Mouse (Mus musculus): Measurements from ENCODE around the gene Hnrnpa2b1.
A peak's percentile ranks its signal among the peaks of the same experiment; 100 is the strongest.
"Not testable (repeated sequence)": the region's sequence is repeated elsewhere in the genome, so short reads cannot be mapped to it uniquely, and the experiment has no call there.

The Hnrnpa2b1 gene

GRCm38 (mm10) chr6:51469715-51470310 lies at the start of gene Hnrnpa2b1:
Gene Hnrnpa2b1, minus strand, starts transcription at chr6:51469894.
- DNase-seq (ENCODE audit: low spot score in 2 of 2): peak; percentile 99

- DNase-seq (ENCODE audit: low spot score in 2 of 2): no peak
These were observed 45.2 kb upstream of the Hnrnpa2b1 start for GRCm38 (mm10) chr6:51514860-51515259.

GRCm38 (mm10) chr6:51513745-51514144 lies 44.1 kb upstream of the Hnrnpa2b1 start:
- DNase-seq (ENCODE audit: low spot score in 2 of 2): no peak

GRCm38 (mm10) chr6:51510946-51511345 lies 41.3 kb upstream of the Hnrnpa2b1 start:
- no peak for DNase-seq (ENCODE audit: low spot score in 2 of 2)

GRCm38 (mm10) chr6:51510094-51510493 lies 40.4 kb upstream of the Hnrnpa2b1 start:
- peak in 1 of 2 experiments; percentile 36 for DNase-seq (ENCODE audit: low spot score in 2 of 2)

- peak; percentile 46 to 66 for DNase-seq (ENCODE audit: low spot score in 2 of 2)
These were observed 39.3 kb upstream of the Hnrnpa2b1 start for GRCm38 (mm10) chr6:51508750-51509648.

- no peak for DNase-seq (ENCODE audit: low spot score in 2 of 2)
These were observed 37.9 kb upstream of the Hnrnpa2b1 start for GRCm38 (mm10) chr6:51507556-51507955.

- no peak for DNase-seq (ENCODE audit: low spot score in 2 of 2)
These were observed 36.0 kb upstream of the Hnrnpa2b1 start for GRCm38 (mm10) chr6:51505671-51506070.

GRCm38 (mm10) chr6:51497321-51498111 lies 27.8 kb upstream of the Hnrnpa2b1 start:
- no peak for DNase-seq (ENCODE audit: low spot score in 2 of 2)

GRCm38 (mm10) chr6:51489787-51490186 lies 20.1 kb upstream of the Hnrnpa2b1 start:
- no peak for DNase-seq (ENCODE audit: low spot score in 2 of 2)

- DNase-seq (ENCODE audit: low spot score in 2 of 2): no peak
These were observed 17.0 kb upstream of the Hnrnpa2b1 start for GRCm38 (mm10) chr6:51486731-51487130.

GRCm38 (mm10) chr6:51486076-51486710 lies 16.5 kb upstream of the Hnrnpa2b1 start:
- DNase-seq (ENCODE audit: low spot score in 2 of 2): no peak

GRCm38 (mm10) chr6:51485646-51486045 lies 16.0 kb upstream of the Hnrnpa2b1 start:
- DNase-seq (ENCODE audit: low spot score in 2 of 2): no peak

GRCm38 (mm10) chr6:51484556-51484955 lies 14.9 kb upstream of the Hnrnpa2b1 start:
- DNase-seq (ENCODE audit: low spot score in 2 of 2): not testable (repeated sequence)

- DNase-seq (ENCODE audit: low spot score in 2 of 2): no peak
These were observed 14.2 kb upstream of the Hnrnpa2b1 start for GRCm38 (mm10) chr6:51483861-51484260.

- DNase-seq (ENCODE audit: low spot score in 2 of 2): no peak
These were observed 11.9 kb upstream of the Hnrnpa2b1 start for GRCm38 (mm10) chr6:51481548-51481947.

GRCm38 (mm10) chr6:51479136-51479731 lies 9.5 kb upstream of the Hnrnpa2b1 start:
- DNase-seq (ENCODE audit: low spot score in 2 of 2): no peak

- no peak for DNase-seq (ENCODE audit: low spot score in 2 of 2)
These were observed 2.5 kb upstream of the Hnrnpa2b1 start for GRCm38 (mm10) chr6:51472213-51472612.

GRCm38 (mm10) chr6:51471782-51472181 lies 2.1 kb upstream of the Hnrnpa2b1 start:
- DNase-seq (ENCODE audit: low spot score in 2 of 2): no peak

- DNase-seq (ENCODE audit: low spot score in 2 of 2): no peak
These were observed 1.4 kb upstream of the Hnrnpa2b1 start for GRCm38 (mm10) chr6:51471179-51471505.

Measured in cerebellum, postnatal 4 days (tissue).